In the genomic region with DNA sequence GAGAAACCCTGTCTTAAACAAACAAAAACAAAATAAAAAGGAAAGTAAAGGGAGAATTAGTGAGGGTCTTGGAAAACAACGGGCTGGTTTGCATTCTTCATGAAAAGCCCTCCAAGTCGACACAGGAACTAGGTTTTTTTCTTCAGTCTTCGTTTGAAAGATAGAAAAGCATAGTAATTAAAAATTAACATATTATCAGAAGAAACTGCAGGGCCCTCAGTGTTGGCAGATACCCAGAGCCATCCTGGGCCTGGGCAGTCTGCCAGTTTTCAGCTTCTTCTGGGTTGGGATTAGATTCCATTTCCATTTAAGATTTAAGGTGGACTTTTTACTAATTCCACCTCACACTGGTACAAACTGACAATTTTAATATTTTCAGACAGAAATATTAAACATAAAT, we compare ENCODE assay signal across 8 mouse cellular contexts.
DNase-seq lines count a peak whose midpoint lies in the region; ATAC-seq and TF ChIP-seq lines count a peak whose summit lies in the region.

No protein-coding gene starts in this region.

- DNase-seq in heart, adult 8-10 months (ENCODE audit: low spot score): no peak
- DNase-seq in ovary, postnatal 36 days (ENCODE audit: low spot score): peak; percentile 42
- DNase-seq in ovary, postnatal 10 days (ENCODE audit: low spot score): no peak
- peak; percentile 88 to 89 for DNase-seq in cerebellum, postnatal 14 days
- no peak for DNase-seq in layer of hippocampus, adult 2 months (ENCODE audit: low spot score in 2 of 2)
- DNase-seq in urinary bladder, postnatal 25 days (ENCODE audit: low spot score): no peak

- no peaks in the 10 kb centered on the region for H3K36me3 ChIP-seq in heart, embryonic 12.5 days

- peaks cover 35% of the 10 kb centered on the region for H3K4me1 ChIP-seq in heart, embryonic 12.5 days (replicated peaks)

- H3K27me3 ChIP-seq in heart, embryonic 12.5 days (replicated peaks): no peaks in the 10 kb centered on the region

- H3K9ac ChIP-seq in heart, embryonic 12.5 days: no peak overlapping the region

- ATAC-seq in heart, embryonic 12.5 days (ENCODE audit: insufficient number of reproducible peaks, low FRiP score): no peak
- peak; percentile 60 for ATAC-seq in megakaryocyte-erythroid progenitor cell, adult 5-6 weeks (replicated peaks; ENCODE audit: low FRiP score, low TSS enrichment, poor library complexity, severe bottlenecking)

- no peak overlapping the region for H3K4me3 ChIP-seq in heart, embryonic 12.5 days
- no peak overlapping the region for H3K4me3 ChIP-seq in layer of hippocampus, adult 2 months

- H3K9me3 ChIP-seq in heart, embryonic 12.5 days (replicated peaks): no peaks in the 10 kb centered on the region

- H3K4me2 ChIP-seq in heart, embryonic 12.5 days: no peak overlapping the region

- WGBS in heart, embryonic 12.5 days: 45% methylated on average over 3 of the region's 3 CpGs

- TF ChIP-seq CTCF in layer of hippocampus, adult 2 months (conservative IDR thresholded peaks at IDR 0.05): no peak

- peak overlapping the region; percentile 54 for H3K27ac ChIP-seq in heart, embryonic 12.5 days (ENCODE audit: poor library complexity, severe bottlenecking)
- no peak overlapping the region for H3K27ac ChIP-seq in layer of hippocampus, adult 2 months

Comparison
In these comparisons a context has a peak if more than half of its experiments do, and no peak if none do; other contexts are left out.
1. DNase-seq: peak in ovary, postnatal 36 days (single experiment) and cerebellum, postnatal 14 days (2 of 2); none in heart, adult 8-10 months (single experiment), ovary, postnatal 10 days (single experiment), layer of hippocampus, adult 2 months (0 of 2) and urinary bladder, postnatal 25 days (single experiment).